Mouse (Mus musculus) thymus, postnatal 14 days (tissue): ENCODE measurements around the gene Macf1.

Source experiments
- DNase-seq: peaks from one replicate; pipeline ENCODE4 v3.0.0; 2021

The Macf1 gene

GRCm38 (mm10) chr4:123684260-123684659 lies at the start of gene Macf1:
TSS of gene Macf1 (minus strand) at chr4:123684360.
- no peak for DNase-seq

- no peak for DNase-seq
Observed at GRCm38 (mm10) chr4:123733532-123733931, 49.4 kb upstream of the Macf1 start.

GRCm38 (mm10) chr4:123732921-123733320 lies 48.8 kb upstream of the Macf1 start:
- no peak for DNase-seq

GRCm38 (mm10) chr4:123732163-123732910 lies 48.2 kb upstream of the Macf1 start:
- no peak for DNase-seq

- DNase-seq = no peak
Observed at GRCm38 (mm10) chr4:123721761-123722160, 37.6 kb upstream of the Macf1 start.

GRCm38 (mm10) chr4:123718434-123718780 lies 34.2 kb upstream of the Macf1 start:
- no peak for DNase-seq

GRCm38 (mm10) chr4:123717574-123718433 lies 33.6 kb upstream of the Macf1 start, which contains the start of gene Ndufs5:
TSS of gene Ndufs5 (minus strand) at chr4:123718202.
- peak; percentile 96 for DNase-seq

GRCm38 (mm10) chr4:123712431-123712830 lies 28.3 kb upstream of the Macf1 start:
- DNase-seq = no peak

GRCm38 (mm10) chr4:123707340-123707739 lies 23.2 kb upstream of the Macf1 start:
- no peak for DNase-seq

GRCm38 (mm10) chr4:123705340-123705739 lies 21.2 kb upstream of the Macf1 start:
- no peak for DNase-seq

- DNase-seq = no peak
Observed at GRCm38 (mm10) chr4:123693384-123693783, 9.2 kb upstream of the Macf1 start.

- DNase-seq = no peak
Observed at GRCm38 (mm10) chr4:123692071-123692470, 7.9 kb upstream of the Macf1 start.

GRCm38 (mm10) chr4:123690311-123690710 lies 6.2 kb upstream of the Macf1 start:
- no peak for DNase-seq

GRCm38 (mm10) chr4:123687025-123687781 lies 3.0 kb upstream of the Macf1 start:
- peak; percentile 9 for DNase-seq

GRCm38 (mm10) chr4:123686368-123687024 lies 2.3 kb upstream of the Macf1 start:
- peak; percentile 21 for DNase-seq

- DNase-seq = no peak
Observed at GRCm38 (mm10) chr4:123685506-123686242, 1.5 kb upstream of the Macf1 start.

- DNase-seq = no peak
Observed at GRCm38 (mm10) chr4:123685046-123685445, 886 bp upstream of the Macf1 start.

GRCm38 (mm10) chr4:123682291-123682690 lies 1.9 kb downstream of the Macf1 start:
- no peak for DNase-seq

- DNase-seq = no peak
Observed at GRCm38 (mm10) chr4:123680962-123681361, 3.2 kb downstream of the Macf1 start.

GRCm38 (mm10) chr4:123677060-123677804 lies 6.9 kb downstream of the Macf1 start:
- no peak for DNase-seq

- no peak for DNase-seq
Observed at GRCm38 (mm10) chr4:123670598-123670997, 13.6 kb downstream of the Macf1 start.
